Comparison of ENCODE assay signal across 9 mouse cellular contexts in genomic region chr12:88722691-88723070, GRCm38 (mm10). TPM values are rescaled to one million over a fixed set of nuclear protein-coding genes. Genes with fewer than 3 reads are reported as not detected.
A peak's percentile ranks its signal among the peaks of the same experiment; 100 is the strongest.
DNase-seq lines count a peak whose midpoint lies in the region; ATAC-seq and TF ChIP-seq lines count a peak whose summit lies in the region.
"Had no signal": no experiment of that assay in that cellular context is flagged by ENCODE, and none has a peak within 500 bp of the region (broad histone marks: within the 10 kb centered on the region; RNA-seq: fewer than 3 reads in every experiment).

Gene Nrxn3 (plus strand): TSS chr12:88722876.

- H3K4me3 ChIP-seq in CH12.LX (replicated peaks in 1 of 3; ENCODE audit: low read depth in 2 of 3, low read length in 2 of 3, poor library complexity in 1 of 3): no peak within 1 kb of the TSS
- H3K4me3 ChIP-seq in cerebellum, adult 2 months (replicated peaks; ENCODE audit: insufficient read depth, low read depth, low read length): peak within 1 kb of the TSS; percentile 26
- H3K4me3 ChIP-seq in kidney, postnatal 0 days (replicated peaks; ENCODE audit: low read depth, low read length): peak within 1 kb of the TSS; percentile 9; the same call in 1 of the 2 replicates

- H3K36me3 ChIP-seq in CH12.LX (replicated peaks in 1 of 2; ENCODE audit: control insufficient read depth in 1 of 2, insufficient read depth in 1 of 2, low read length in 1 of 2): no peaks in the 10 kb centered on the region
- H3K36me3 ChIP-seq in kidney, postnatal 0 days (ENCODE audit: insufficient read depth, low read length): no peaks in the 10 kb centered on the region

- H3K9ac ChIP-seq in CH12.LX (ENCODE audit: insufficient read depth, low read depth): no peak within 1 kb of the TSS
- no peak within 1 kb of the TSS for H3K9ac ChIP-seq in kidney, postnatal 0 days (ENCODE audit: low read depth, low read length)

- ATAC-seq in frontal cortex, adult (ENCODE audit: low TSS enrichment): peak; percentile 95
- peak; percentile 82 for ATAC-seq in kidney, postnatal 0 days (replicated peaks; ENCODE audit: low FRiP score, low read depth)

- H3K9me3 ChIP-seq in CH12.LX (replicated peaks; ENCODE audit: low read length): no peaks in the 10 kb centered on the region
- H3K9me3 ChIP-seq in kidney, postnatal 0 days (replicated peaks; ENCODE audit: low read length): no peaks in the 10 kb centered on the region

- TF ChIP-seq RAD21 in CH12.LX (IDR thresholded peaks at IDR 0.05; ENCODE audit: low read depth, low read length): no peak

- no peak for DNase-seq in CH12.LX (ENCODE audit: extremely low read depth)
- peak; percentile 33 to 48 for DNase-seq in cerebellum, adult 2 months
- DNase-seq in kidney, postnatal 0 days (ENCODE audit: low spot score): peak; percentile 75
- DNase-seq in liver: peak; percentile 19
- peak; percentile 82 for DNase-seq in retina, embryonic 14.5 days (ENCODE audit: low spot score)
- no peak for DNase-seq in thymus, postnatal 14 days
- no peak for DNase-seq in spleen, postnatal 14 days (ENCODE audit: low spot score in 2 of 2)

- peak within 1 kb of the TSS; percentile 0 for H3K4me2 ChIP-seq in CH12.LX (ENCODE audit: insufficient read depth, low read depth, poor library complexity, severe bottlenecking)
- H3K4me2 ChIP-seq in kidney, postnatal 0 days (ENCODE audit: low read length): peak within 1 kb of the TSS; percentile 37

- dilution Hi-C loops in CH12.LX (cut with MboI; ENCODE audit: extremely low pct_ligation_motif_present, extremely low pct_unique_long_range_greater_than_20kb, low sequenced_read_pairs): no loop called here

- H3K27ac ChIP-seq in CH12.LX (ENCODE audit: insufficient read depth, low read depth): no peak within 1 kb of the TSS
- no peak within 1 kb of the TSS for H3K27ac ChIP-seq in cerebellum, adult 2 months (ENCODE audit: insufficient read depth, low read length)
- no peak within 1 kb of the TSS for H3K27ac ChIP-seq in kidney, postnatal 0 days
- H3K27ac ChIP-seq: macrophage had no signal

- TF ChIP-seq POLR2A in CH12.LX (IDR thresholded peaks at IDR 0.05; ENCODE audit: low read depth, low read length): no peak
- 0 out of 2 replicates have a peak, but pooled peaks have one; percentile 34 for TF ChIP-seq POLR2A in cerebellum, adult 2 months (IDR thresholded peaks at IDR 0.05; ENCODE audit: borderline replicate concordance, insufficient read depth, low read length)

- in situ Hi-C loops in CH12.LX (cut with MboI; ENCODE audit: low pct_ligation_motif_present, low pct_unique_long_range_greater_than_20kb, low sequenced_read_pairs): no loop called here

- H3K79me2 ChIP-seq in CH12.LX (replicated peaks; ENCODE audit: control insufficient read depth, extremely low read depth, insufficient read depth, poor library complexity, severe bottlenecking): no peaks in the 10 kb centered on the region

- no peak for TF ChIP-seq EP300 in CH12.LX (IDR thresholded peaks at IDR 0.05; ENCODE audit: low read length)

- TF ChIP-seq CTCF in CH12.LX (conservative IDR thresholded peaks at IDR 0.05 in 1 of 2, IDR thresholded peaks at IDR 0.05 in 1 of 2; ENCODE audit: low read depth in 2 of 2, low read length in 2 of 2): no peak
- TF ChIP-seq CTCF in cerebellum, adult 2 months (IDR thresholded peaks at IDR 0.05; ENCODE audit: borderline replicate concordance, insufficient read depth, low read depth, low read length): no peak
- no peak for TF ChIP-seq CTCF in kidney, postnatal 0 days (IDR thresholded peaks at IDR 0.05; ENCODE audit: low read depth)

- no peaks in the 10 kb centered on the region for H3K27me3 ChIP-seq in CH12.LX (replicated peaks)
- no peaks in the 10 kb centered on the region; the same call in 1 of the 2 replicates for H3K27me3 ChIP-seq in cerebellum, adult 2 months (ENCODE audit: control insufficient read depth, insufficient read depth, low read length)
- H3K27me3 ChIP-seq in kidney, postnatal 0 days (ENCODE audit: insufficient read depth, low read length): no peaks in the 10 kb centered on the region; the same call in 1 of the 2 replicates

- peaks cover 0 to 6% of the 10 kb centered on the region in 2 experiments; a peak in 2 of 4 replicates for H3K4me1 ChIP-seq in CH12.LX (ENCODE audit: control insufficient read depth in 1 of 2, insufficient read depth in 2 of 2)
- no peaks in the 10 kb centered on the region for H3K4me1 ChIP-seq in cerebellum, adult 2 months (ENCODE audit: control insufficient read depth, insufficient read depth, low read length)
- H3K4me1 ChIP-seq in kidney, postnatal 0 days (replicated peaks; ENCODE audit: insufficient read depth, low read length): no peaks in the 10 kb centered on the region

- WGBS in cerebellum, adult 2 months: 0% methylated on average over 9 of the region's 9 CpGs
- WGBS in kidney, postnatal 0 days: 0% methylated on average over 9 of the region's 9 CpGs

TF ChIP-seq in CH12.LX, 34 proteins besides CTCF, POLR2A, EP300 and RAD21:
- TF ChIP-seq KAT2A (IDR thresholded peaks at IDR 0.05; ENCODE audit: insufficient replicate concordance, low read length) (no peak), ELF1 (IDR thresholded peaks at IDR 0.05; ENCODE audit: low read depth, low read length) (no peak), IRF4 (IDR thresholded peaks at IDR 0.05; ENCODE audit: low read depth, low read length) (no peak), ZKSCAN1 (IDR thresholded peaks at IDR 0.05; ENCODE audit: borderline replicate concordance, low read depth, low read length) (no peak), TCF12 (IDR thresholded peaks at IDR 0.05; ENCODE audit: low read depth, low read length) (no peak), E2F4 (IDR thresholded peaks at IDR 0.05; ENCODE audit: insufficient replicate concordance, low read depth, low read length) (no peak), ZNF384 (IDR thresholded peaks at IDR 0.05; ENCODE audit: low read depth, low read length) (no peak), UBTF (IDR thresholded peaks at IDR 0.05; ENCODE audit: low read depth, low read length) (no peak)

RNA-seq across cellular contexts. Expression of gene Nrxn3, which starts in this region (rescaled TPM):
- total RNA-seq in CH12.LX (2012; rRNA removed) (0.17 TPM in 1 of 2 replicates, not detected in the other), CH12.LX (2014; rRNA removed) (0.09 TPM in 2 replicates)
- 0.04 and 0.08 TPM in 2 replicates for polyA plus RNA-seq in CH12.LX (2012; ENCODE audit: insufficient read length, low read depth)
- polyA plus RNA-seq in cerebellum, adult 2 months (2012; rRNA removed): 101 and 107 TPM in 2 replicates
- polyA plus RNA-seq in kidney, postnatal 0 days (2015; fragmentation: Nextera tagmentation; extraction: Ambion mirVana): 3.0 and 3.2 TPM in 2 replicates
- polyA plus RNA-seq: macrophage had no signal

Comparison
In these comparisons a context has a peak if more than half of its experiments do, and no peak if none do; other contexts are left out.
1. RNA of gene Nrxn3 (polyA plus RNA-seq): 101 to 107 TPM in cerebellum, adult 2 months; 3.0 to 3.2 TPM in kidney, postnatal 0 days and 0.04 to 0.08 TPM in CH12.LX; every median in the first group is over 10 times any median in the second.
2. DNase-seq: peak in cerebellum, adult 2 months (2 of 2), kidney, postnatal 0 days (single experiment), liver (single experiment) and retina, embryonic 14.5 days (single experiment); none in CH12.LX (single experiment), thymus, postnatal 14 days (single experiment) and spleen, postnatal 14 days (0 of 2).
3. H3K4me3 ChIP-seq: peak in cerebellum, adult 2 months (single experiment) and kidney, postnatal 0 days (single experiment); none in CH12.LX (0 of 3).